Mouse (Mus musculus): ENCODE results near the gene Glb1l3.
"Not testable (repeated sequence)": the region's sequence is repeated elsewhere in the genome, so short reads cannot be mapped to it uniquely, and the experiment has no call there.

The Glb1l3 gene

DNA sequence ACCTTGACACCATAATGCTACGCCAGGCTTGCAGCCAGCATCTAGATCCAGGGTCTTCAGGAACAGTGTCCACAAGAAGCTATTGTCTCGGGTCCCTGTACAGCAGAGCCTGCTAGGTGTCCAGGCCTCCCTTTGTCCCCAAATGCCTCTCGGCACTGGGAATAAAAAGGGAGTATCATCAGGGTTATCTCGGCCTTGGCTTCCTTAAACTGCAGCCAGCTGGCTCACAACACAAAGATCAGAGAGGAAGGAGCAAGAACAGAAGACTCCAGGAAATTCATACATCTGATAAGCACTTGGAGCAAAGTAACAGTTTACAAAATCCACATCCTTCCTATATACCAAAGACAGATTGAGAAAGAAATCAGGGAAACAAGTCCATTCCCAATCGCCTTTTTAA lies at the start of gene Glb1l3:
TSS of gene Glb1l3 (minus strand) at position 140 of the 400 bp plus-strand sequence.
- DNase-seq = no peak

DNA sequence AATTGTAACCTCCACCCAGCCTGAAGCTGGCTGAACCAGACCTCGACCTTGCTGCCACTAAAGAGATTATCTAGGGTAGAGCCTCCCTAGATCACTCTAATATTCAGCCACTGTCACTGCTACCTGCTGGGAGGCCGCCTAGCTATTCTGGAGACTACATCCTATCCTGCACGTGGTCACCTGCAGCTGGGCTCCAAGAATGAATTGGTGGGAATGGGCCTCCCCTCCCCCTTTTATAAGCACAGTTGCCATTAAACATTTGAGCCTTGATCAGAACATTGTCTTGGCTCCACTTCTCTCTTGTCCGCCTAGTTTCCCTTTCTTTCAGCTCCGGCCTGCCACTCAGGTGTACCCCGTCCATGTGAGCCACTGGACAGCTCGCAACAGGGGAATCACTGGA lies 9.2 kb upstream of the Glb1l3 start:
- not testable (repeated sequence) for DNase-seq

DNA sequence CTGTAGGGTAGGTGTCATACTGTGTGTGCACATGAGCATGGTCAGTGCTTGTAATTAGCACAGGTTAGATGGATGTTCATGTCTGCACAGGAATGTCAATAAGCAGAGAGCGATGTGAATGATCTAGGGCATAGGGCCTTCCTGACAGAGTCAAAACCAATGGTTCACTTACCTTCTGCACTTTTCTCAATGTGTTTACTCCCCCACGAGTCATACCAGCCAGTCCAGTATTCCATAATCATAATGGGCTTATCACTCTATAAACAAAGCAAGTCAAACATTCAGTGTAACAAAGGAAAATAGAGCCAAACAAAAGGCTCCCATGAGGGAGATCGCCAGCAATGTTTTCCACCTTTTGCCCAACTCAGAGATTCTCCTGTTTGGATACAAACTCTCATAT lies 29.6 kb downstream of the Glb1l3 start:
- DNase-seq = no peak

DNA sequence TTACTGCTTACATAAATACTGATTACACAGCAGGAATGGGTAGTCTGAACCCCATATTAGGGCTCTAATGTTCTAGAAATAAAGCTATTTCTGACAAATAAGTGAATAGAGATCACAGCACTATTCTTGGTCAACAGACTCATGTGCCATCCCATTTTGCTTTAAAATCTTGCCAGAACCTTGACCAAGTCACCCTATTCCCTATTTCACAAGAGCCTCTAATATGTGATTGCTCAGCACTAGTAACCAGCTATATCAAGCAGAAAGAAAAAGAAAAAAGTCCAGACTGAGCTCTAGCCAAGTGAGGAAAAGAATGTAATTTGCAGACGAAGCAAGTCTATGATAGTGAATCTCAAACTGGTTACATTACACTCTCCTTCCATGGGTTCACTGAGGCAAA lies 40.7 kb downstream of the Glb1l3 start:
- DNase-seq = no peak

DNA sequence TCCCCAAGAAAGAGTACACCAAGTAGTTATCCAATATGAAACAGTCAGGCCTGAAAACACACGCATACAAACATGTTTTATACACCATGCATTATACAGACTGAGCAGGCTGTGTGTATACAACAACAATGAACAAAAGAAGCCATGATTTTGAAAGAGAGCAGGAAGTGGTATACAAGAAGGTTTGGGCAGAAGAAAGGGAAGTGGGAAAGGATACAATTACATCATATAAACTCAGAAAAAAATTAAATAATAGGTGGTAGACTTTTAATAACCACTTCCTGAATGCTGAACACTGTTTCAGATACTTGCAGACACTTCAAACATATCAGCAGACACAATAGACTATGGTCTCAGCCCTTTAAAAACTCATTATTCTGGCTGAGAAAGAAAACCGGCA lies 52.0 kb downstream of the Glb1l3 start:
- DNase-seq = no peak

DNA sequence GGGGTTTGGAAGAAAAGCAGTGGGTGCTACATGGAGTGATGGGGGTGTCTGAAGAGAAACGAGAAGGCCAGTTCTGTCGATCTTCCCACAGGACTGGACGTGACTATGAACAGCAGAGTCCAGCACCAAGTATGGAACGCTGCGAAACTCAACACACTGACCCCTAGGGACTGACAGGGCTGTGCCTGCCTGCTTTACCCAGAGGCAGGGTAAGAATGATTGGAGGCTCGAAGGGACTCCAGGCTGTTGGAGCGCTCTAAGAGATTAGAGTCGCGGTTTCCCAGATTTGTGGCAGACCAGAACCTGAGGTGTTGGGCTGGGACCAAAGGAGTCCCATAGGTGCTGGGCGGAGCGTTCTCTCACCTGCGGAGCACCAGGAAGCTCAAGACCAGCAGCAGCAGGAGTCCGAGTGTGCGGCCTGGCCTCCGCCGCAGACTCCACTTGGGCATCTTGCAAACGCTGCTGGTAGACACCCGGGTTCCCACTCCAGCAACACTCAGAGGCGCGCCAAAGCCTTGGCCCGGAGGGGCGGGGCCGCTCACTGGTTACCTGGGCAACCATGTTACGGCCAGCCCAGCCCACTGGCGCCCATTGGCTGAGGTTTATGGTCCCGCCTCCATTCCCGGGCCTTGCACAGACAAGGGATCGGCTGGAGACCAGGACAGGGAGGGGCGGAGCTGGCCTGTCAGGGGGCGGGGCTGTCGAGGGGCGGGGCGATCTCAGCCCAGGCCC lies 54.6 kb downstream of the Glb1l3 start, which contains the start of gene Glb1l2:
TSS of gene Glb1l2 (minus strand) at position 534 of the 732 bp plus-strand sequence.
- DNase-seq = peak; percentile 97 to 99

DNA sequence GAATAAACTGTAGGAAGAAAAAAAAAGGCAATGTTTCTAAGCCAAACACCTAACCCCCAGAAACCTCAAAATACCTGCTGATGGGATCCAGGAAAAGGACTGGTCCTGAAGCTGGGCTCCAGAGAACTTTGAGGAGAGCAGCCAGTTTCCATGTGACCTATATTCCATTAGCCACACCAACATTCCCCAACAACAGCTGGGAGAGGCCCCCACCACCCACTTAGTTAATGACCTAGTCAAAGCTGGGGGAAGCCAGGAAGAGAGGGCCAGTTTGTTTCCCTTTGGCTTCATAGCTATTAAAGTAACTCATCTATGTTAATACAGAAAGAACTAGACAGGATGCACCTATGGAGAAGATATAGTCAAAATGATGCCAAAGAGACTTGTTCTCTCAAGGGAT lies 56.4 kb downstream of the Glb1l3 start:
- no peak for DNase-seq

DNA sequence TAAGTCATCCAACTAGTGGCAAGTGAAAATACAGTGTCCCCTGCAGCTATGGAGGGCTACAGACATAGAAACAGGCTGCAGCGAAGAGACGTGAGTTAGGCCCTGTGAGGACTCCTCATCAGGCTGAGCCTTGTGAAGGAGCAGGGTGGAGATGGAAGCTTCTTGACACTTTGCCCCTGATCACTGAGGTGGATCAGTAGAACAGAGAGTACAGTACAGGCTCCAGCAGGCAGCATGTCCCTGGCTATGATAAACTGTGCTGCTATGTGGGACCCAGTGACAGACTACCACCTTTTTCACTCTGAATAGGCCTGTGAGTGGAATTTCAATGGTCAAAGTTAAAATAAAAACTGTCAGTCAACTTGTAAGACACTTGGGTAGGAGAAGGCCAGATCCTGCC lies 60.3 kb downstream of the Glb1l3 start:
- DNase-seq = peak; percentile 63 to 88

DNA sequence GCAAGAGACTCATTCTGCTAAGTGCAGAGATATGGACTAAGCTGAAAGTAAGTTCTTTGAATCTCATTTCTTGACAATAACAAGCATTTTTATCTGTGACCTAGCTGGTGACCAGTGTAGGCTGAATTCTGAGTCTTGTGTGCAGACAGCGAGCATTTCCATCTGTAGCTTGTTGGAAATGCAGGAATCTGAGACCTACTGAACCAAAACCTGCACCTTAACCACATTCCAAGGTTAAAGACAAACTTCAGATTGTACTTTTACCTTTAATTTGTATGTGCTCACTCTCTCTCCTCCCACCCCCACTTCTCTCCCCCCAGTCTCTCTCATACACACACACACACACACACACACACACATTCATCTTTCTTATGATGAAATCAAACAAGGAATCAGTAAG lies 62.0 kb downstream of the Glb1l3 start:
- peak; percentile 32 to 58 for DNase-seq

DNA sequence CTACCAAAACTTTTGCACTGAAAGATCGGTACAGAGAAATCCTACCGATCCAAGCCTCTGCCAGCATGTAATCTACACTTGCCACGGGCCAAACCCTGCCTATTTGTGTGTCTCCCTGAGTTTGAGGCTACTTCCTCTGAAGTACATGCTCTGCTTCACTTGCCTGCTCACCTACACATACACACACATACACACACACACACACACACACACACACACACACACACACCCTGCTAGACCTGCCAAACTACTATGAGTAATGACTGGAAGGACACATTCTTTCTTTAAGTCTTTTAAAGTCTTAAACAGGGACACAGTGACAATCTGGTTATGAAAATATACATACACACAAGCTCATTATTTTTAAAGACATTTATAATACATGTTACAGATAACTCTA lies 62.5 kb downstream of the Glb1l3 start:
- peak in 1 of 2 experiments; percentile 20 for DNase-seq

DNA sequence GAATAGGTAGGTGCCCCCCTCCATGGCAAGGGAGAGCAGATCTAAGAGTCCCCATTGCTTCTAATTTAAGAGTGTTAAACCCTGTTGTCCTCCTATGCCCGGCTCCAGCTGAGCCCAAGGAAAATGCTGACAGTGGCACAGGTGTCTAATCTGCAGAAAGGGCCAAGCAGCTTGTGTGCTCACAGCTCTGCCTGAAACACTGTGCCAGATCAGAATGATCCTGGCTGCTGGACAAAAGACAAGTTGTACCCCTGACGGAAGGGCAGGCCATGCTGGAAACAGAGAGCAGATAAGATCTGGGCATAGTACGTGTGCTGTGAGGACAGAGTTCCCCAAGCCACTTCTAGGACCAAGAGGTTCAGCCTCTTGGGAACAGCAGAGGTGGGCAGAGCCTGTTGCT lies 67.9 kb downstream of the Glb1l3 start:
- DNase-seq = peak in 1 of 2 experiments; percentile 52

DNA sequence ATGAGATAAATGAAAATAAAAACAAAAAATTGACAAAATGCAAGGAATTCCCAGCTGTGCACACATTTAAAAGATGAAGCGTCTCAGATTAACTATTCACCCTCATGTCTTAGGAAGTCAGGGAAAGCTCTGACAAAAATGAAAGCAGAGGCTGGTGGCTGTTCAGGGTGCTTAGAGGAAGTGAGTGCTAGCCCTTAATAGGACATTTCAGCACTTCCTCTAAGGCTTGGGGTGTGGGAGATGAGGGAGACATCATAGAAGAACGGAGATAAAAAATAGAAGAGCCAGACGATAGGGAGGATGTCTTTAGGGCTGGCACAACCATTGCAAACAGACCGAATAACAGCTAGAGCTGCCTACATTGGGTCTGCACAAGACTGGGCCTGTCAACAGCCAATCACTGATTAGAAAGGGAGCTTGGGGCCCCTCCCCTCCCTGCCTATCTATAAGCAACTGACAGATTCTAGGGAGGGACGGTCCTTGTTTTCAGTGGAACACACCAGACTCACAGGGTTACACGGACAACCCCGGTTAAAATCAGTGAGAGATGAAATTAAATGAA lies 77.2 kb downstream of the Glb1l3 start:
- no peak for DNase-seq

DNA sequence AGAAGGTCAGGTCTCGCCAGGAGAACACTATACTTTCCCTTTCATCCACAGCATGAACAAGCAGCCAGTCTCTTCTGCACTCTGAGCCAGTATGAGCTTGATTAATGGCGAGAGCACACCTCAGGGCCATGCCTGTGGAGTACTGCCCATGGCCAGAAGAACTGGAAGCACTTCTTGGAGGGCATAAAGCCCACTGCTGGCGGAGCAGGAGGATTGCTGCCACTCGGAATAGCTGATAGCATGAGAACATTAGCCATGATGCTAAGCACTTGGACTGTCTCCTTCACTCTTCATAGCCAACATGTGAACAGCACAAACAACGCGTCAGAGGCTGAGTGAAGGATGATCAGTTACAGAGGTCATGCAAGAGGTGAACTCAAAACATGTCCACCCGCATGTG lies 82.3 kb downstream of the Glb1l3 start:
- peak in 1 of 2 experiments; percentile 45 for DNase-seq

DNA sequence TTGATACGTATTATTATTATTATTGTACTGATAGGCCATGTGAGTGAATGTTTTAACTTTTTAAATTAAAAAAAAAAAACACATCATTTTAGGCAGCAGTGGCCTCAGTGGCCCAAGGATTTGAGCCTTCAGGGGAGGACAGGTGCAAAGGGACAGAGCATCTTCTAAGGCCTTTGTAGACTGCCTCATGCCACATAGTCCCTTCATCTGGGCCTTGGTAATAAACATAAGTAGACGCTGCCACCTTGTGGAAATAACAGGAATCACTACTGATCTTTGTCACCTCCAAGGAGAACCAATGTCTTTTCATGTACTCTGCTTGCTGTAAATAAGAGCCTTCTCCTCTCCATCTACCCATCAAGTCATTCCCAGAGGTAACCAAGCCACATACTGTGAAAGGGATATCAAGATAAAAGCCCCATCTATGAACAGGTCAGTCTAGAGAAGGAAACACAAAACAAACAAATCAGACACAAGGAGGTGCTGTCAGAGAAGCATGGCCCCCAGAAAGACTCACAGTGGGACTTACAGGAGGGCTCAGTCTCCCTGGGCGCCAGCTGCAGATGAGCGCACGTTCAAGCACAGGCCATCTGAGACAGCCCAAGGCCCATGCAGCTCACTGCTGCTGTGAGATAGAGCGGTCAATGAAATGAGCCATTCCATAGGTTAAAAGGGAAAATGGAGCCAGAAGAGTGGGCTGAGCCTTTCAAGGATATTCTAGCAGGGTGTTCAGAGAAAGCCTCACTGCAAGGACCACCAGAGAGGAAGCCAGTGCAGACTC lies 84.4 kb downstream of the Glb1l3 start:
- DNase-seq = peak in 1 of 2 experiments; percentile 66

DNA sequence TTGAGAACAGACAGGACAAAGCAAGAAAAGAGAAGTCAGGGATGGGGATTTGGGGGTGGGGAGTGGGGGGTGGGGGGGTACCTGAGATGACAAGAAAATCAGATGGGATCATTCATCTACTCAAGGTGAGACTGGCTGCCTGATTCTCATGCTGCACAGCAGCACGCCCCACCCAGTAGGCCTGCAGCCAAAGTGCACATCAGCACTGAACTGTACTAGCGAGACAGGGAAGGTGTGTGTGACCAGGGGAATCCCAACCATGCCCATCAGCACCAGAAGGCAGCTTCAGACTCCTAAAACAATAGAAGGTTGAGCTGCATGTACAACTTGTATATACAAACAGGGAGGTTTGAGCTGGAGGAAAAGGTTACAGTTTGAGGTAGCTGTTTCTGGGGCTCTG lies 85.0 kb downstream of the Glb1l3 start:
- no peak for DNase-seq

DNA sequence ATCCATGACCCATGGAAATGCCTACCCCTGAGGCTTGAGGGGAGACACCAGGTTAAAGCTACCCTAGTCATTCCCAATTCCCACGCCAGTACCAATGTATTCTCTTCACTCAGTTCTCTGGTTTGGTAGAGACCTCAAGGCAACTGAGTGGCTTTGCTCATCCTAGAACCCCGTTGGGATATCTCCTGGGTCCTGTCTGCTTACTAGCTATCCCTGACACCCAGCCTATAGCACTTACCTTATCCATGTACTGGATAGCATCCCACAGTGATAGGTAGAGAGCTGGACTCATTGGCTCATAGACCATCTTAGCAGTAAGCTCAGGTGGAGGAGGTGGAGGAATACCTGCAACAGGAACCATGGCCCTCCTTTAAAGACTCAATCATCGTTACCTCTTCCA lies 92.5 kb downstream of the Glb1l3 start:
- DNase-seq = no peak

Data from kidney, postnatal 25 days (tissue).